Mouse (Mus musculus) liver, adult 2 months (tissue): ENCODE data around the gene Pdik1l. TPM values are rescaled to one million over a fixed set of nuclear protein-coding genes. Genes with fewer than 3 reads are reported as not detected.

Experiments used
- DNase-seq: peaks from one replicate; pipeline ENCODE4 v3.0.0-alpha.2; 2011; ENCODE audit warnings: low read depth, low spot score; ENCODE audit errors: extremely low read depth
- H3K27ac ChIP-seq: fragments of 200-500 bp; replicated peaks from 2 replicates; pipeline ENCODE4 v1.5.1; 2012; ENCODE audit warnings: low read depth, mild to moderate bottlenecking, control low read depth, inconsistent platforms, low read length; ENCODE audit not compliant: insufficient read depth
- H3K27me3 ChIP-seq: fragments of 200-500 bp; 2 replicates; pipeline ENCODE4 v1.6.1; 2012; ENCODE audit warnings: mild to moderate bottlenecking, moderate library complexity, low read length, inconsistent platforms; ENCODE audit not compliant: control insufficient read depth, insufficient read depth
- H3K36me3 ChIP-seq: fragments of 200-500 bp; 2 replicates; pipeline ENCODE4 v1.6.1; 2012; ENCODE audit warnings: low read length, inconsistent platforms; ENCODE audit not compliant: control insufficient read depth, insufficient read depth
- H3K4me1 ChIP-seq: fragments of 200-500 bp; 2 replicates; pipeline ENCODE4 v1.6.1; 2011; ENCODE audit warnings: low read length; ENCODE audit not compliant: control insufficient read depth, insufficient read depth
- H3K4me3 ChIP-seq: fragments of 200-500 bp; 2 replicates; pipeline ENCODE4 v1.5.1; 2011; ENCODE audit warnings: low read depth, mild to moderate bottlenecking, control low read depth, low read length, moderate library complexity; ENCODE audit not compliant: insufficient read depth
- H3K79me2 ChIP-seq: fragments of 200-500 bp; 2 replicates; pipeline ENCODE4 v1.6.1; 2012; ENCODE audit warnings: inconsistent platforms, mild to moderate bottlenecking, low read length, moderate library complexity; ENCODE audit not compliant: control insufficient read depth, insufficient read depth
- H3K9ac ChIP-seq: fragments of 200-500 bp; 2 replicates; pipeline ENCODE4 v1.6.1; 2012; ENCODE audit warnings: low read depth, mild to moderate bottlenecking, control low read depth, inconsistent platforms, low read length
- CTCF ChIP-seq: fragments of 200-500 bp; IDR thresholded peaks from 2 replicates; pipeline ENCODE4 v1.5.1; 2011; ENCODE audit warnings: low read depth, low read length, control low read depth
- POLR2A ChIP-seq: fragments of 200-500 bp; IDR thresholded peaks from 2 replicates; pipeline ENCODE4 v1.6.1; 2011; ENCODE audit warnings: low read length, control low read depth; ENCODE audit not compliant: insufficient read depth; ENCODE audit errors: extremely low read depth
- WGBS: fragments of 180-500 bp; shearing (Covaris S2); methylation state at CpG from one replicate; pipeline ENCODE4 v1.1.7; 2018; 5-methylcytosine and 5-hydroxymethylcytosine counted together
- polyA plus RNA-seq: library from polyadenylated mRNA; depleted of rRNA; stranded (reverse); fragments of >200 nt; gene quantifications from 2 replicates; pipeline ENCODE4 v1.2.3, GENCODE M21; 2012
- total RNA-seq: library from RNA; depleted of rRNA; stranded (reverse); fragments of >200 nt; gene quantifications from 2 replicates; pipeline ENCODE4 v1.2.3, GENCODE M21; 2014

Pdik1l gene
- total and polyA plus RNA-seq, 2 experiments: 2.7 to 7.8 TPM

DNA sequence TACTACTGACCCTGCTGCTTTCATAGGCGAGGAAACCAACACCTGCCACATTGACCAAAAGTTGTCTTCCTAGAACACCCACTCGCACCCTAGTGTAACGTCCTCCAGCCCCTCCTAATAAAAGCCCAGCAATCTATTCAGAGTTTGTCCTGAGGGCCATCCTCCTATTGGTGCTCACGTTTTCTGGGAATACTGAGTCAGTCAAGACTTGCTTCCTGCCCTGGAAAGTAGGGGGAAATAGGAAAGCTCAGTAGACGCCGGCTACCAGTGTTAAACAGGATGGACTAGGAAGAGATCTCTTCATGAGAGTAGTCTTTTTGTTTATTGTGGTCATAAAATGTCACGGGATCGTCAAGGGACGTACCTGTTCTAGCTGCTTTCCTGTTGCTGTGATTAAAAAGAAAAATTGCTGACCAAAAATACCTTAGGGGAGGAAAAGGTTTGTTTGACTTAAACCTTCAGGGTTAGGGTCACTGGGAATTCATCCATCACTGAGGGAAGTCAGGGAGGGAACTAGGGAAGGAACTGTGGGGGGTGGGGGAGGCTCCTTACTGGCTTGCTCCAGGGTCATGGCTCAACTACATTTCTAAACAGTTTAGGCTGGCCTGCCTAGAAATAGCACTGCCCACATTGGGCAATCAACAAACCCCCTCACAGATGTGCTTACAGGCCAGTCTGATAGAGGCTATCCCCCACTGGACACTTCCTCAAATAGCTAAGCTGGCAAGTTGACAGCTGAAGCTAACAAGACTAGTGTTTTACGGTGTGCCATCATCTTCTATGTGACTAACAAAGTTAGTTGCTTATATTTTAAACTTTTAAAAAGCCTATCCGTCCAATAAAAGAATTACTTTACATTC is 932 bp upstream of the Pdik1l start:
- no peak overlapping the region for H3K27ac ChIP-seq
- H3K27me3 ChIP-seq: 0 out of 2 replicates have a peak, but pooled peaks cover under 1% of the 10 kb centered on the region
- 61% methylated on average over 11 of the region's 11 CpGs for WGBS
- H3K36me3 ChIP-seq: peaks cover under 1% of the 10 kb centered on the region; the same call in 1 of the 2 replicates
- H3K4me3 ChIP-seq: no peak overlapping the region; the same call in 1 of the 2 replicates
- no peak for TF ChIP-seq POLR2A
- TF ChIP-seq CTCF: no peak
- H3K79me2 ChIP-seq: peaks cover 4% of the 10 kb centered on the region; the same call in 1 of the 2 replicates
- DNase-seq: no peak
- H3K9ac ChIP-seq: no peak overlapping the region
- H3K4me1 ChIP-seq: peaks cover 11% of the 10 kb centered on the region

DNA sequence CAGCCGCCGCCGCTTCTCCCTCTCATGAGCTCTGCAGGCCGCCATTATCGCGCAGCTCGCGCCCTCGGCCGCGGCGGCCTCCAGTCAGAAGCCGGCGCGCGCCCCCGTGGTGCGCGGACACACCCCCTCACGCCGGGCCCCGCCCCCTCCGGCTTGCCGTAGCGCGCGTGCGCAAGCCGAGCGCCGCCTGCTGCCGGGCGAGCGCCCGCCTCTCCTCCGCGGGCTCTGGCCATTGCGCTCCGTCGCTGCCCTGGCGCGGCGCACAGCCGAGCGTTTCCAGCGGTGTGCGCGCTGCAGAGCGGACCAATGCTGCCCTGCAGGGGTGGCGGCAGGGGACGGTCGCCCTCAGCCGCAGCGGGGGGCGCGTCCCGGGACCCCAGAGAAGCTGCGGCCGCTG is 529 bp downstream of the Pdik1l start:
- TF ChIP-seq CTCF (no peak), POLR2A (peak; percentile 59; the same call in 1 of the 2 replicates)
- H3K27ac ChIP-seq: peak overlapping the region; percentile 87
- WGBS: 1% methylated on average over 51 of the region's 59 CpGs
- DNase-seq: peak; percentile 56
- H3K27me3 ChIP-seq: no peaks in the 10 kb centered on the region
- peak overlapping the region; percentile 94 for H3K9ac ChIP-seq
- peak overlapping the region; percentile 99 for H3K4me3 ChIP-seq
- peaks cover 13% of the 10 kb centered on the region; the same call in 1 of the 2 replicates for H3K36me3 ChIP-seq
- H3K79me2 ChIP-seq: peaks cover 4% of the 10 kb centered on the region; the same call in 1 of the 2 replicates
- H3K4me1 ChIP-seq: peaks cover 11% of the 10 kb centered on the region

DNA sequence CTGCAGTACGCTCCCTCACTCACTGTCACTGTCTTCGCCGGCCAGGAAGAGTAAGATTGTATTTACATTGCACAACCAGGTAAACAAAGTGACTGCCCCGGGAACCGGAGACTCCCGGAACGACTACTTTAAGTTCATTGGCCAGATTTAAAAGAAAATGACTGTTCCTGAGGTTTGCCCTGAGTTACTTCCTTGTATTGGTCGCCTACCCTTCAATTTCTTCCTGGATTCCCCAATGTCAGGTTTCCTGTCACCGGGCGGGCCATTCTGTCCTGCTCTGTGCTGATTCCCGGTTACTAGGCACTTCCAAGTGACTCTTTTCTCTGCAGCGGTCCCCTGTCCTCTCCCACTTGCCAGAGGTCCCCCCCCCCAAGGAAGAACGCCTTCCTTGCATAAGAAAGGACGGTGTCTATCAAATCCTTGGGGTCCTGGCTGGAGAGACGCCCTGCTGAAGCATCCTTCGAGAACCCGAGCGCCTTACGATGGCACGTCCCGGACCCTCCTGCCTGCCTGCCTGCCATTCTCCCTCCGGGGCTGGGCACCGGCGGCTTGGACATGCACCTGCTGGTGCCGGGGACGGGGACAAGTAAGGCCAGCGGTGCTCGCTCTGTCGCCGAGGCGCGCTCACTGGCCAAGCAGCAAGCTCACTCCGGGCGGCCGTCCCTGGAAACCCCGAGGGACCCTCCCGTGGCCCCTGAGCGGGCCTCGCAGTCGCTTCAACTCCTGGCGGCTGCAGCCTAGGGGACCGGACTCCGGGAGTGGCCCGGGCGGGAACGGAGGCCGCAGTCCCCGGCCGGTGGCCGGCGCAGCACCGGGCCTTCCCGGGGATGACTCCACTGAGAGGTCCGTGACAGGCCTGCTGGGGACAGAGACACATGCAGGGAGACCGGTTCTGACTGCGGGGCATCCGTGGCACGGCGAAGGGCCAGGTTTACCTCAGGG is 1.2 kb downstream of the Pdik1l start:
- no peak for TF ChIP-seq CTCF
- TF ChIP-seq POLR2A: no peak

DNA sequence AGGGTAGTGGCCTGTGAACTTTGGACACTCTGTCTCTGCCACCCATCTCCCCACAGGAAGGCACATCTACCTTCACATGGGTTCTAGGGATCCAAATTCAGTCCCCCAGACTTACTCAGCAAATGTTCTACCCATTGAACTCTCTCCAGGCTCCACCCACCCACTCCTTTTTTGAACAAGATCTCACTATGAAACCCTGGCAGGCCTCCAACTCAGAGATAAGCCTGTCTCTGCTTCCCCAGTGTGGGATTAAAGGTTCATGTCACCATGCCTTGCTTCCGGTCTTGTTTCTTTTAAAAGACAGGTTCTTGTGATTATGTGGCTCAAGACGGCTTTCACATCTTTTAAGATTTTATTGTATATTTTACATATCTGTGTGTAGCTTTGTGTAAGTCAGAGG is 2.8 kb downstream of the Pdik1l start:
- Histone ChIP-seq H3K27me3 (no peaks in the 10 kb centered on the region), H3K9ac (no peak overlapping the region), H3K79me2 (peaks cover 4% of the 10 kb centered on the region; the same call in 1 of the 2 replicates), H3K4me3 (no peak overlapping the region), H3K4me1 (peaks cover 11% of the 10 kb centered on the region), H3K27ac (no peak overlapping the region), H3K36me3 (peaks cover 23% of the 10 kb centered on the region; the same call in 1 of the 2 replicates)
- DNase-seq: peak; percentile 79
- TF ChIP-seq POLR2A (no peak), CTCF (no peak)
- 58% methylated on average over 2 of the region's 2 CpGs for WGBS

More for the DNA sequence above, 1.2 kb downstream of the Pdik1l start:
- peak; percentile 83 for DNase-seq
- Histone ChIP-seq H3K9ac (peak overlapping the region; percentile 94), H3K27me3 (no peaks in the 10 kb centered on the region), H3K4me1 (peaks cover 11% of the 10 kb centered on the region), H3K36me3 (peaks cover 17% of the 10 kb centered on the region; the same call in 1 of the 2 replicates), H3K27ac (peak overlapping the region; percentile 87), H3K79me2 (peaks cover 4% of the 10 kb centered on the region; the same call in 1 of the 2 replicates), H3K4me3 (peak overlapping the region; percentile 99)
- under 1% methylated on average over 59 of the region's 59 CpGs for WGBS

DNA sequence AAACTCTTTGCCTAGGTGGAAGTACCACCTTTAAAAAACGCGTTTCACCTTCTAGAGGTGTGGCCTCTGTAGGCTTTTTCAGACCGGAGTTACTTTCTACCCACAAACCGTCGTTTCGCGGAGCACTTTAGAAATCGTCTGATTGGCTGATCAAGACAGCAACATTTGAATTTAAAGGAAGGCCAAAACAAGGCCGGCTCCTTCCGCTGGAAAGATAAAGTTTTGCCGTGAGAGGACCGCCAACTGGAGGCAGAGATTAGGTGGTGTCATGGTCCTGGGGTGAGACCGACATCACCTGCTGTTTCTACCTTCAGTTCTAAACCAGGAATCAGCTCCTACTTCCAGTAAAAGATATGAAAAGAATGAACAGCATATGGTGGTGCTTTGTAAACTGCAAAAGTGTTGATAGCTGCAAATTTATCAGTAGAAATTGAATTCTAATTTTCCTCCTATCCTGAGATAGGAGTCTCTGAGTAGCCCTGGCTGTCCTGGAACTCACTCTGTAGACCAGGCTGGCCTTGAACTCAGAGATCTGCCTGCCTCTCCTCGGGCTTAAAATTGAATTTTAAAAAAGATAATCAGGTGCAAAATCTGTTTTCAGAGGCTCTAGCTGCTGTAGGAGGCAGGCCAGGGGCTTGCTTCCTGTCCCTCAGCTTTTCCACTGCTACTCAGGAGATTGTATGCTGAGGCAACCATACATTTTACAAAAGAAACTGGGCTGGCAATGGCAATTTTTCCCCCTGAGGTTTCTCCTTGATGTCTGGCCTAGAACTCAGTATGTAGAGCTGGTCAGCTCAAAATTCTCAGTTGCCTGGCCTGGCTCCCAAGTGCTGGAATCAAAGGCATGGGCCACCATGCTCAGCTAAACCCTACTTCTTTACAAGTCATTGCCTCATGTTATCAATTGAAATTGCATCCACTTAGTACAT is 14.0 kb downstream of the Pdik1l start:
- Histone ChIP-seq H3K9ac (no peak overlapping the region), H3K27ac (no peak overlapping the region), H3K4me3 (no peak overlapping the region), H3K4me1 (peaks cover 4% of the 10 kb centered on the region; the same call in 1 of the 2 replicates), H3K79me2 (no peaks in the 10 kb centered on the region), H3K27me3 (no peaks in the 10 kb centered on the region), H3K36me3 (peaks cover 13% of the 10 kb centered on the region; the same call in 1 of the 2 replicates)
- TF ChIP-seq CTCF (no peak), POLR2A (no peak)
- peak; percentile 26 for DNase-seq
- 8% methylated on average over 14 of the region's 14 CpGs for WGBS
